Mouse (Mus musculus): ENCODE data around the gene Hoxc9. TPM values are rescaled to one million over a fixed set of nuclear protein-coding genes. Genes with fewer than 3 reads are reported as not detected.

Gene Hoxc9
- polyA plus RNA-seq, 1 experiment from 2014 or later: not detected

- no peak overlapping the region for H3K27ac ChIP-seq
- H3K36me3 ChIP-seq: no peaks in the 10 kb centered on the region
- no peak overlapping the region for H3K9ac ChIP-seq
- H3K27me3 ChIP-seq (replicated peaks): peaks cover 99% of the 10 kb centered on the region
- H3K9me3 ChIP-seq (replicated peaks): no peaks in the 10 kb centered on the region
- no peak for ATAC-seq
- 0 out of 2 replicates have a peak overlapping the region, but pooled peaks have one; percentile 3 for H3K4me3 ChIP-seq
- no peak overlapping the region; the same call in 1 of the 2 replicates for H3K4me2 ChIP-seq
- WGBS (ENCODE audit: insufficient replicate concordance): 4% methylated on average over 27 of the region's 27 CpGs
- H3K4me1 ChIP-seq: 0 out of 2 replicates have a peak, but pooled peaks cover 4% of the 10 kb centered on the region
Measured at GRCm38 (mm10) chr15:103009265-103010111, 33.2 kb downstream of the Hoxc9 start.

- Histone ChIP-seq H3K4me2 (no peak overlapping the region), H3K9me3 (replicated peaks) (no peaks in the 10 kb centered on the region), H3K4me1 (0 out of 2 replicates have a peak, but pooled peaks cover 4% of the 10 kb centered on the region), H3K36me3 (no peaks in the 10 kb centered on the region), H3K4me3 (0 out of 2 replicates have a peak overlapping the region, but pooled peaks have one; percentile 3), H3K27ac (no peak overlapping the region), H3K9ac (no peak overlapping the region), H3K27me3 (replicated peaks) (peaks cover 99% of the 10 kb centered on the region)
- no peak for ATAC-seq
- WGBS (ENCODE audit: insufficient replicate concordance): 2% methylated on average over 31 of the region's 31 CpGs
Measured at GRCm38 (mm10) chr15:103010112-103010846, 34.0 kb downstream of the Hoxc9 start.

- Histone ChIP-seq H3K9ac (no peak overlapping the region), H3K36me3 (no peaks in the 10 kb centered on the region), H3K27ac (no peak overlapping the region), H3K4me1 (0 out of 2 replicates have a peak, but pooled peaks cover 4% of the 10 kb centered on the region), H3K4me3 (no peak overlapping the region), H3K27me3 (replicated peaks) (peaks cover 99% of the 10 kb centered on the region), H3K4me2 (no peak overlapping the region), H3K9me3 (replicated peaks) (no peaks in the 10 kb centered on the region)
- WGBS (ENCODE audit: insufficient replicate concordance): 3% methylated on average over 28 of the region's 28 CpGs
- no peak for ATAC-seq
Measured at GRCm38 (mm10) chr15:103010847-103011555, 34.8 kb downstream of the Hoxc9 start.

- Histone ChIP-seq H3K4me2 (peak overlapping the region; percentile 17), H3K9me3 (replicated peaks) (no peaks in the 10 kb centered on the region), H3K27me3 (replicated peaks) (peaks cover 99% of the 10 kb centered on the region), H3K36me3 (no peaks in the 10 kb centered on the region), H3K9ac (no peak overlapping the region), H3K4me3 (no peak overlapping the region), H3K4me1 (0 out of 2 replicates have a peak, but pooled peaks cover 4% of the 10 kb centered on the region), H3K27ac (no peak overlapping the region)
- no peak for ATAC-seq
- 4% methylated on average over 26 of the region's 26 CpGs for WGBS (ENCODE audit: insufficient replicate concordance)
Measured at GRCm38 (mm10) chr15:103011928-103012486, 35.8 kb downstream of the Hoxc9 start.

GRCm38 (mm10) chr15:103013238-103013984 lies 37.2 kb downstream of the Hoxc9 start:
- ATAC-seq: no peak
- H3K9ac ChIP-seq: no peak overlapping the region
- H3K36me3 ChIP-seq: no peaks in the 10 kb centered on the region
- H3K4me2 ChIP-seq: peak overlapping the region; percentile 17
- H3K4me1 ChIP-seq: 0 out of 2 replicates have a peak, but pooled peaks cover 4% of the 10 kb centered on the region
- no peaks in the 10 kb centered on the region for H3K9me3 ChIP-seq (replicated peaks)
- H3K27ac ChIP-seq: no peak overlapping the region
- peaks cover 99% of the 10 kb centered on the region for H3K27me3 ChIP-seq (replicated peaks)
- 4% methylated on average over 17 of the region's 17 CpGs for WGBS (ENCODE audit: insufficient replicate concordance)
- H3K4me3 ChIP-seq: peak overlapping the region; percentile 27; the same call in 1 of the 2 replicates

- Histone ChIP-seq H3K36me3 (no peaks in the 10 kb centered on the region), H3K4me2 (peak overlapping the region; percentile 17), H3K9me3 (replicated peaks) (no peaks in the 10 kb centered on the region), H3K4me3 (peak overlapping the region; percentile 27), H3K27ac (no peak overlapping the region), H3K27me3 (replicated peaks) (peaks cover 99% of the 10 kb centered on the region), H3K9ac (no peak overlapping the region; the same call in 1 of the 2 replicates), H3K4me1 (0 out of 2 replicates have a peak, but pooled peaks cover 4% of the 10 kb centered on the region)
- 2% methylated on average over 49 of the region's 57 CpGs for WGBS (ENCODE audit: insufficient replicate concordance)
- ATAC-seq: no peak
Measured at GRCm38 (mm10) chr15:103014166-103015008, 38.1 kb downstream of the Hoxc9 start.

GRCm38 (mm10) chr15:103015009-103015399 lies 38.8 kb downstream of the Hoxc9 start:
- ATAC-seq: no peak
- Histone ChIP-seq H3K27me3 (replicated peaks) (peaks cover 99% of the 10 kb centered on the region), H3K4me1 (0 out of 2 replicates have a peak, but pooled peaks cover 4% of the 10 kb centered on the region), H3K4me2 (peak overlapping the region; percentile 17; the same call in 1 of the 2 replicates), H3K4me3 (peak overlapping the region; percentile 18; the same call in 1 of the 2 replicates), H3K27ac (no peak overlapping the region), H3K36me3 (no peaks in the 10 kb centered on the region), H3K9me3 (replicated peaks) (no peaks in the 10 kb centered on the region), H3K9ac (no peak overlapping the region; the same call in 1 of the 2 replicates)
- WGBS (ENCODE audit: insufficient replicate concordance): 1% methylated on average over 23 of the region's 28 CpGs

GRCm38 (mm10) chr15:103015406-103016166 lies 39.3 kb downstream of the Hoxc9 start:
- WGBS (ENCODE audit: insufficient replicate concordance): 4% methylated on average over 19 of the region's 19 CpGs
- peak overlapping the region; percentile 17; the same call in 1 of the 2 replicates for H3K4me2 ChIP-seq
- no peaks in the 10 kb centered on the region for H3K36me3 ChIP-seq
- H3K9ac ChIP-seq: no peak overlapping the region
- H3K9me3 ChIP-seq (replicated peaks): no peaks in the 10 kb centered on the region
- H3K4me1 ChIP-seq: 0 out of 2 replicates have a peak, but pooled peaks cover 4% of the 10 kb centered on the region
- H3K27ac ChIP-seq: no peak overlapping the region
- peaks cover 99% of the 10 kb centered on the region for H3K27me3 ChIP-seq (replicated peaks)
- 0 out of 2 replicates have a peak overlapping the region, but pooled peaks have one; percentile 18 for H3K4me3 ChIP-seq
- ATAC-seq: no peak

- WGBS (ENCODE audit: insufficient replicate concordance): 23% methylated on average over 9 of the region's 9 CpGs
- no peak within 1 kb of the TSS for H3K9ac ChIP-seq
- ATAC-seq: no peak
- H3K9me3 ChIP-seq (replicated peaks): no peaks in the 10 kb centered on the region
- no peaks in the 10 kb centered on the region for H3K4me1 ChIP-seq
- H3K27me3 ChIP-seq (replicated peaks): peaks cover 99% of the 10 kb centered on the region
- no peak within 1 kb of the TSS for H3K4me3 ChIP-seq
- H3K4me2 ChIP-seq: no peak within 1 kb of the TSS
- no peak within 1 kb of the TSS for H3K27ac ChIP-seq
- no peaks in the 10 kb centered on the region for H3K36me3 ChIP-seq
Measured at GRCm38 (mm10) chr15:103018636-103019035, 42.4 kb downstream of the Hoxc9 start, which contains the start of gene Hoxc4. TSS of gene Hoxc4 (plus strand) at chr15:103018934.

Data from liver, embryonic 12.5 days (tissue).